Mouse (Mus musculus) kidney, adult 2 months (tissue): Measurements from ENCODE around the gene St3gal3.

Source experiments
- CTCF ChIP-seq: fragments of 200-500 bp; conservative IDR thresholded peaks from 2 replicates; pipeline ENCODE4 v1.5.1; 2011; ENCODE audit warnings: low read depth, mild to moderate bottlenecking, control low read depth, low read length, moderate library complexity, mixed read lengths; ENCODE audit not compliant: insufficient read depth, insufficient read length
- POLR2A ChIP-seq: fragments of 200-500 bp; IDR thresholded peaks from one replicate; pipeline ENCODE4 v1.6.1; 2011; ENCODE audit warnings: low read depth, low read length, control low read depth

GRCm38 (mm10) chr4:117885093-117885492 lies 249.6 kb downstream of the St3gal3 start:
- TF ChIP-seq CTCF (no peak), POLR2A (no peak)
